Mouse (Mus musculus) ES-Bruce4 (cell line): Measurements from ENCODE around the gene Cacna1e.

Experiments used
- CTCF ChIP-seq: IDR thresholded peaks from one replicate; pipeline ENCODE4 v1.8.1; 2011; ENCODE audit warnings: low read depth, low read length
- EP300 ChIP-seq: IDR thresholded peaks from 2 replicates; pipeline ENCODE4 v1.6.1; 2011; ENCODE audit warnings: low read depth, low read length; ENCODE audit not compliant: insufficient read depth
- POLR2A ChIP-seq: IDR thresholded peaks from one replicate; pipeline ENCODE4 v1.8.1; 2011; ENCODE audit warnings: low read length; ENCODE audit not compliant: insufficient read depth

DNA sequence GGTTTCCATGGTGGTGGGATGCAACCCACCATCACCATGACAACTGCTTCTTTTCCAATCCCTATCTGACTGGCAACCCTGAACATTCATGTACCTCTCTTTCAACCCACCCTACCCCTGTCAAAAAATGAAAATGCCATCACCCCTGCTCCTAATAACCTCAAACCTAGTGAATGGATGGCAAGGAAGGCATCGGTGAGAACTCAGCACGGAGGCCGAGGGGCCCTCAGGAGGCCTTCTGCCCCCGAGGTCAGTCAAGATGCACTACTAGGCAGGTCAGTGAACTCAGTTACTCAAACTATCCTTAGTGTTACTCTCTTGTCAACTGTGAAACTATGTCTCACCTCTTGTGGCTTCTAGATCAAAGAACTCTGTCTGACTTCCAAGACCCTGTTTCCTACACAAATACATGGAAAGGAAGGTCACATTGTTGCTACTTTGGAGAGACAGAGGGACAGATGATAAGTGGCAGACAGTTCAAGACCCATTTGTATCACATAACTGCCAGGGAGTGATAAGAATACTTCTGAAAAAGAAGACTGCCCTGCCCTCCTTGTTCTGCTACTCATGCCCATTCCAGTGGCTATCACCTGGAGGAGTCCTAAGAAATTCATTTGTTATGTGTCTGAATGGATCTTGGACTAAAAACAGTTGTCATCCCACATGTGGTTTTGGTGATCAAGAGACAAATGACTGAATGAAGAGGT, 176.6 kb downstream of the Cacna1e start:
- TF ChIP-seq CTCF (no peak), EP300 (no peak), POLR2A (no peak)
